Mouse (Mus musculus): ENCODE measurements at regions not wholly inside any gene's neighbourhood (a gene's known extent, or its start where the extent isn't known, plus 50 kb on each side); places are given as distances from the start of the nearest gene placed in this dataset.

DNA sequence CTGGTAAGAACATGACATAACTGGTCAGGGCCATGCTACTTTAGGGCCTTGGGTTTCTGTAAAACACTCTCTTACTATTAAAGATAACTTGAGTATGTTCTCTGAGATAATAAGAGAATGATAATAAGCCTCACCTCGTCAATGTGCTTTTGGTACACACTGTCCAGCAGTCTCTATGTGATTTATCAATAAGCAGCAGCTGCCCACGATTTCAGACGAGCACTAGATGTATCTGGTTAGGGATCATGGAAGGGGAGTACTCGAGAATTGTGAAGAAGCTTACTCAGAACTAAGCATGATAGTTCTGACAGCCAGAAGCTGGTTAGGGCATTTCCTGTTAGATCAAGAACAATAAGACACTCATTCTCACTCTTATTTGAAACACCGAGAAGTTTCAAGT lies 53.8 kb downstream of the Neurod6 start:
- TF ChIP-seq CTCF (conservative IDR thresholded peaks at IDR 0.05; ENCODE audit: insufficient read depth, insufficient read length, low read depth, low read length) (no peak), POLR2A (IDR thresholded peaks at IDR 0.05; ENCODE audit: low read depth, low read length) (no peak)
